Mouse (Mus musculus) granulocyte monocyte progenitor cell, adult 5-6 weeks (primary cell): ENCODE results near the gene Ccdc180. TPM values are rescaled to one million over a fixed set of nuclear protein-coding genes. Genes with fewer than 3 reads are reported as not detected.

Source experiments
- ATAC-seq: replicated peaks from 2 replicates; pipeline ENCODE4 v1.8.0; 2016; ENCODE audit warnings: mild to moderate bottlenecking, moderate TSS enrichment, inconsistent platforms; ENCODE audit not compliant: poor library complexity, severe bottlenecking
- total RNA-seq, 2 experiments: library from RNA; stranded (forward) in 1 of 2; stranded (reverse) in 1 of 2; fragments of 200-712, 200-1000 nt in 1 of 2; fragments of >200 nt in 1 of 2; fragmentation: Nextera tagmentation in 1 of 2; gene quantifications; 2 replicates each; pipeline ENCODE4 v1.2.3; 2014 to 2017

Ccdc180 gene
- total RNA-seq, 2 experiments from 2014 or later, result 0.31 to 1.4 TPM

- no peak for ATAC-seq
Observed at GRCm38 (mm10) chr4:45967479-45968341, 77.6 kb downstream of the Ccdc180 start.

- no peak for ATAC-seq
Observed at GRCm38 (mm10) chr4:45969051-45969450, 78.9 kb downstream of the Ccdc180 start.

GRCm38 (mm10) chr4:45970048-45970560 is 80.0 kb downstream of the Ccdc180 start:
- no peak for ATAC-seq

- peak; percentile 97 for ATAC-seq
Observed at GRCm38 (mm10) chr4:45971806-45972447, 81.8 kb downstream of the Ccdc180 start.

GRCm38 (mm10) chr4:45972448-45972854 is 82.3 kb downstream of the Ccdc180 start:
- ATAC-seq, result peak; percentile 73

- no peak for ATAC-seq
Observed at GRCm38 (mm10) chr4:45972951-45973350, 82.8 kb downstream of the Ccdc180 start.

- ATAC-seq, result no peak
Observed at GRCm38 (mm10) chr4:45976931-45977667, 87.0 kb downstream of the Ccdc180 start.

GRCm38 (mm10) chr4:45979916-45980315 is 89.8 kb downstream of the Ccdc180 start:
- no peak for ATAC-seq

GRCm38 (mm10) chr4:45981054-45981453 is 91.0 kb downstream of the Ccdc180 start:
- peak; percentile 98 for ATAC-seq

GRCm38 (mm10) chr4:45990427-45991135 is 100.5 kb downstream of the Ccdc180 start:
- no peak for ATAC-seq

- ATAC-seq, result no peak
Observed at GRCm38 (mm10) chr4:45998536-45998935, 108.4 kb downstream of the Ccdc180 start.

Other genes starting within 250 kb of the Ccdc180 start
- 15.1 and 16.2 TPM in 2 replicates for gene Aldh1b1, start 91.3 kb upstream of the Ccdc180 start, total RNA-seq (2014; fragmentation: Nextera tagmentation)
- gene Aldh1b1, start 91.3 kb upstream of the Ccdc180 start, total RNA-seq (2017), result 45.3 and 54.8 TPM in 2 replicates
- not detected in 2 replicates for gene Igfbpl1, start 63.4 kb upstream of the Ccdc180 start, total RNA-seq (2014; fragmentation: Nextera tagmentation)
- not detected in 2 replicates for gene Igfbpl1, start 63.4 kb upstream of the Ccdc180 start, total RNA-seq (2017)
- gene Stra6l, start 41.6 kb upstream of the Ccdc180 start, total RNA-seq (2014; fragmentation: Nextera tagmentation), result 0.69 TPM in 1 of 2 replicates, not detected in the other
- 0.09 and 0.10 TPM in 2 replicates for gene Stra6l, start 41.6 kb upstream of the Ccdc180 start, total RNA-seq (2017)
- 6.0 and 38.7 TPM in 2 replicates for gene Tdrd7, start 75.0 kb downstream of the Ccdc180 start, total RNA-seq (2014; fragmentation: Nextera tagmentation)
- 8.3 and 9.9 TPM in 2 replicates for gene Tdrd7, start 75.0 kb downstream of the Ccdc180 start, total RNA-seq (2017)
- gene Tmod1, start 148.6 kb downstream of the Ccdc180 start, total RNA-seq (2014; fragmentation: Nextera tagmentation), result not detected in 2 replicates
- gene Tmod1, start 148.6 kb downstream of the Ccdc180 start, total RNA-seq (2017), result 0.04 TPM in 1 of 2 replicates, not detected in the other
- 74.1 and 79.0 TPM in 2 replicates for gene Ncbp1, start 248.3 kb downstream of the Ccdc180 start, total RNA-seq (2014; fragmentation: Nextera tagmentation)
- 104 and 131 TPM in 2 replicates for gene Ncbp1, start 248.3 kb downstream of the Ccdc180 start, total RNA-seq (2017)
- 29.4 and 36.9 TPM in 2 replicates for gene Tstd2, start 248.4 kb downstream of the Ccdc180 start, total RNA-seq (2014; fragmentation: Nextera tagmentation)
- gene Tstd2, start 248.4 kb downstream of the Ccdc180 start, total RNA-seq (2017), result 27.9 and 30.1 TPM in 2 replicates